Mouse (Mus musculus): Measurements from ENCODE around the gene Tbc1d5. TPM values are rescaled to one million over a fixed set of nuclear protein-coding genes. Genes with fewer than 3 reads are reported as not detected.

Tbc1d5 gene
- total RNA-seq, 2 experiments from 2014 or later: 4.9 to 11.0 TPM

DNA sequence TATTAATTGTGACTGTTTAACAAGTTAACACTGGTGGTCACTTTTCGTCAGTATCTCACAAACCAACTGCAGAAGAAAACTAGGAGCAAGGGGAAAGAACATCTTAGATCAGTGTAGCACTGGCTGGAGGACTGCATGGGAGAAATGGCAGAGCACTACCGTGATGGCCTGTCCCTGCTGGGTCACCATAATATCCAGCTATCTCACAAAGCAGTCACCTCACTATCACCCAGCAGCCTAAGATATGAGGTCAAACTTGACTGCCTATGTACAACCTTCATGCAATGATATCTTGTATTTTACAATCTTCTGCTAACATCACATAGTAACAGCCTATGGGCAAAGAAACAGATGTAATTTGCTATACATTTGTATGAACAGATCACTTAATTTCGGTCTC is 274.7 kb downstream of the Tbc1d5 start:
- no peak for ATAC-seq (replicated peaks; ENCODE audit: low FRiP score, poor library complexity, severe bottlenecking)

DNA sequence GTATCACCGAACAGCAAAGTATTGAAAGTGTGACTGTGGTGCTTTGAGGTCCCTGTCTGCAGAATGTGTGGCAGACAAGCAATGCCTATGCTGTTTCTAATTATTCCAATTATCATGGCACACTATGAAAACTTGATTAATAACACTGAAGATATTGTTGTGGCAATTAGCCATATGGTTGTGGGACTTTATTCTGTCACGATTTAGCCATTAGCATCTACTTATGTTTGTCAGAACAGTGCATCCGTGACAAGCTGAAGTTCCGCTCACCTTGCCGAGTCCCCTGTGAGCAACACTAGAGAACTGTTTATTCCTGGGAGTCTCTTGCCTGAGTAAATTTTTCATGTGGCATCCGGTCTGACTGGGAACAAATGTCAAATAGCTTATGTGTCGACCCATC is 281.3 kb downstream of the Tbc1d5 start:
- ATAC-seq (replicated peaks; ENCODE audit: low FRiP score, poor library complexity, severe bottlenecking): no peak

DNA sequence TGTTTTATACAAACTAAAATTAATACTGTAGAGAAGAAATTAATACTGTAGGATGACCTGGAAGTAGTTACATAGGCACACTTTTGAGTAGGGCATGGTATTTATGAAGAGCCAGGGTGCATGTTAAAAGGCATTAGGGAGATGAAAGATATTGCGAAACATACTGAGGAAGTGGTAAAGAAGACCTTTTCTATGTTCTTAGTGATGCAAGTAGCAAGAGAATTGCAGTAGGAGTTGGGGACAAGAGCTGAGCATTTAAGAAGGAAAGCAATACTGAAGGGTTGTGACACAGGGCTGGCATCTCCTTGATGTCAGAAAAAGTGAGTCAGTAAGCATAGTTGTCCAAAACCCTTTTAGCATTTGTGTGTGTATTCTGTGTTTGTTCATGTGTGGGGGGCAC is 289.7 kb downstream of the Tbc1d5 start:
- no peak for ATAC-seq (replicated peaks; ENCODE audit: low FRiP score, poor library complexity, severe bottlenecking)

DNA sequence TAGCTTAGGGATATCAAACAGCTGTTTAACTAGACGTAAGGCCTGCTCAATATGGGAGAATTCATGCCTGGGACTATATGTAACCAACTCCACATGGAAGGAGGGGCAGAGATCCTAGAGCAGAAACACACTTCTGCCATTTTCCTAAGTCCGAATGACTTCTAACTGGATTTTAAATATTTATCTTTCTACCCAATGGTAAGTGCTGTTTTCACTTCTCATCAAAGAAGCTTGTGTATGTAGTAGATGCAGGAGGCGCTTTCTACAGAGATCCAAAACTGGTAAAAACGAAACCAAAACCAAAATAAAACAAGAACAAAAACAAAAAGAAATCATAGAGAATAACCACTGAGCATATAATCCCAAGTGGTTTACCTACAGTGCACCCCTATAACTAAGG is 299.2 kb downstream of the Tbc1d5 start:
- no peak for ATAC-seq (replicated peaks; ENCODE audit: low FRiP score, poor library complexity, severe bottlenecking)

DNA sequence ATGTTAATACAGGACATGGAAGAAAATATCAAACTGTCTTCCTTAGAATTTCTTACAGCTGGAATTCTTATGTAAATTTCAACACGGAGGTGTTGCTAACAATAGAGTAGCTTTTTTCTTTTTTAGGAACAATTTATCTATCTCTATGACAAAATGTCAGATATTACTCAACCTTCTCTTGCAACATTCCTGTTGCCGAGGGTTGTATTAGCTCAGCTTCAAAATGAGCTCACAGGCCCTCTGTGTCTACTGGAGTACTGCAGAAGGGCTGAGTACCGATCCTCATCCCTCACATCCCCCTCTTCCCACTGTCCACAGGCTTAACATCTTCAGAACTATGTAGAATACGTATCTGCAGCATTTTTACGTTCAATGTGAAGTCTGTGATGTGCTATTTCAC is 302.7 kb downstream of the Tbc1d5 start:
- ATAC-seq (replicated peaks; ENCODE audit: low FRiP score, poor library complexity, severe bottlenecking): no peak

DNA sequence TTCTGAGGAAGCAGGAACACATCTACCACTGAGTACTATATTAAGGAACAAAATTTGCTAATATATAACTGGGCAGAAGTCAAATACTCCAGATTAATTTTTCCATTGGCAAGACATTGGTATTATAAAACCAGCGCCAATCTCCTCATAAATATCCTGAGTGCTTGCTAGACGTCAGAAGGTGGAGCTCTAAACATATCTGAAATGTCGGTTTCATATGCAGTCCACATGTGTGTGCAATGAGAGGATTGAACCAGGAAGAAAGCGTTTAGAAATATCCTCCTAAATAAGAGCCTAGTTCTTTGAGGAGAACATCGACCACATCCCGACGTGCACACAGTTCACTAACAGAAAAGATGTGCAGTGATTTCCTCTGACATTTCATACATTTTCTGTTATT is 305.1 kb downstream of the Tbc1d5 start:
- ATAC-seq (replicated peaks; ENCODE audit: low FRiP score, poor library complexity, severe bottlenecking): no peak

DNA sequence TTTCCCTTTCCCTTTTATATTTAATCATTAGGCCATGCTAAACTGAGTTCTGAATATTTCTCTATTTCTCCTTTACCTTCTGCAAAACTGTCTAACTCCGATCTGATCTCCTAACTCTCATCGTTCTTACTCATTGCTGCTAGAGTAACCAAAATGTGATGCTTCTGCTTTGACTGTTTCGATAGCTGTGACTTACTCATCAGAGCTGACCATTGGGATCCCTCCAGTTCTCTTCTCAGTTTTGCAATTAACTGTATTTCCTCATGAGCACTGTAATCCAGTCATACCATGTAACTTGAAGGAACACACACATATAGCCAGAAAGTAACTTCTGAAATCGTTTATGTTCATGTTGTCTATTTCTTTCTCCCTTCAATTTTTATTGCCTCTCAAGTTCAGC is 306.6 kb downstream of the Tbc1d5 start:
- no peak for ATAC-seq (replicated peaks; ENCODE audit: low FRiP score, poor library complexity, severe bottlenecking)

DNA sequence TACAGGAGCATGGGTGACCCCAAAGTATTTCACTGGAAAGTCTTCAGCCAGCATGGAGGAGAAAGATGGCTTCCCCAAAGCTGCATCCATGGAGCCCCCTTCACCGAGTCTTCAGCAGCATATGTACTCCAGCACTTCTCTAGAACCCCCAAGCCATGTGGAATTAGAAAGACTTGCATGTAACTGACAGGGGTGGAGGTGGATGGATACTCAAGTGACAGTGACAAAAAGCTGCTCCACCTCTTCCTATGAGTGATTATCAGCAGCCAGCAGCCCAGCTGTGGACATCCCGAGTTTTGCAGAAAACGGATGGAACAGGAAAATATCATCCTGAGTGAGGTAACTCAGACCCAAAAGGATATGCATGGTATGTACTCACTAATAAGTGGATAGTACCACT is 311.9 kb downstream of the Tbc1d5 start:
- no peak for ATAC-seq (replicated peaks; ENCODE audit: low FRiP score, poor library complexity, severe bottlenecking)

DNA sequence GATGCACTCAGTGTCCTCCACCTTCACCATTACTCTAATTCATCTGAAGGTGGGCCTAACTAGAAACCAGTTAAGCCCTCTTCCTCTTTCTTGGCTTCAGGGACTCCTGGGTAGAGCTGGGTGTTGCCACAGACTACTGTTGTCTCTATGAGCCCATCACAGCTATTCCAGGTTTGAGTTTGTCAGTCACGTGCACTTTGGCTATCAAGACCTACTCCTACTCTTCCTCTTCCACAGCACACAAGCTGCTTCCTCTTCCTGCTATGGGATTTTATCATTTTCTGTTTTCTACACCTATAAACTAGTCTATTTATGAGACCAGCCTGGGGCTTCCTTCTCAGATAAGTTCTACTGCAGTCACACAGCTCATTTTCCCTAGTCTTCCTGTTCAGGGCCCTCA is 314.4 kb downstream of the Tbc1d5 start:
- no peak for ATAC-seq (replicated peaks; ENCODE audit: low FRiP score, poor library complexity, severe bottlenecking)

DNA sequence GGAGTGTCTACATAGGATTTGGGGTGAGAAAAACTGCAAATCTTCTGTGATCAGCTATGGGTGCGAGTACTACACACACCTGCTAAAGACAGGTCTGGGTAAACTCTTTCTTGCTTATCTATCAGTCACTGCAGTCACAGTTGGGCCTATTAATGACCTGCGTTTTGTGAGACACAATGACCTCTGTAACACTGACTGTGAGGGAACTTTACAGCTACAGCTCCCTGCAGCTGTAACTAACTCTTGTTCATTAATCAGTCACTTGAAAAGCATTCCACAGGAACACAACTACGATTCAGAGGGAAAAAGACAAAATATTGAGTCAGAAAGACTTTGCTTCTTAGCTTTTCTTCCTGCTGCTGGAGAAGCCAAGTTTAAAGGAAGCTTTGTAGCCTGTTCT is 325.9 kb downstream of the Tbc1d5 start:
- no peak for ATAC-seq (replicated peaks; ENCODE audit: low FRiP score, poor library complexity, severe bottlenecking)

DNA sequence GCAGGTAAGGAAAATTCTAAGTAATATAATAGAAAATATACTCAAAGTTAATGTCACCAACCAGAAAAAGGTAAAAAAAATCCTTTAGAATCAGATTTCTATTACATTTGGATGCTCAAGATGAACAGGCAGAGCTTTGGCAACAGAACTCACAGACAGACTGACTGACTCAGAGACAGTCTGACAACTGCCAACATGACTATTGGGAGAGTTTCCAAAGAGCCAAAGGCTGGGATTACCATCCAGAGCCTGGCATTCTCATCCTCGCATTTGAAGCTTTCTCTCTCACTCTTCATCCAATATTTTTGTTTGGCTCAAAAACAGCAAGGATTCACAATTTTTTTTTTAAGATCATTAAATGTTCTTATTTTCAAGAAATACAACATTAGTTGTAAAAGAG is 327.8 kb downstream of the Tbc1d5 start:
- ATAC-seq (replicated peaks; ENCODE audit: low FRiP score, poor library complexity, severe bottlenecking): no peak

DNA sequence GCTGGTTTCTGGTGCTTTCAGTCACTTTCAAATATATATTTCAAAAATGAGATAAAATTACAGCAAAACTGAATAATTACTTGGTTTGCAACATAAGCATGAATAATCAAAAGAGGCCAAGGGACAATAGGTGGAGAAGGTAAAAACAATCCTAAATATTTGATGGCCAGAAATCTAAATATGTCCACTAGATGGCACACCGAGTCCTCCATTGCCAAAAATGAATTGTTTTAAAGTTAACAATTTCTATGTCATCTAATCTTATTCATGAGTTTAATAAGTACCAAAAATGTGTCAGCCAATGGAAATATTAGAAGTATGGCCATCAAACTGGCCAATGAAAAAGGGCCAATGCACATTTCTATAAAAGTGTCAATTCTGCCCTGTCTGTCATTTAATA is 365.1 kb downstream of the Tbc1d5 start:
- ATAC-seq (replicated peaks; ENCODE audit: low FRiP score, poor library complexity, severe bottlenecking): no peak

DNA sequence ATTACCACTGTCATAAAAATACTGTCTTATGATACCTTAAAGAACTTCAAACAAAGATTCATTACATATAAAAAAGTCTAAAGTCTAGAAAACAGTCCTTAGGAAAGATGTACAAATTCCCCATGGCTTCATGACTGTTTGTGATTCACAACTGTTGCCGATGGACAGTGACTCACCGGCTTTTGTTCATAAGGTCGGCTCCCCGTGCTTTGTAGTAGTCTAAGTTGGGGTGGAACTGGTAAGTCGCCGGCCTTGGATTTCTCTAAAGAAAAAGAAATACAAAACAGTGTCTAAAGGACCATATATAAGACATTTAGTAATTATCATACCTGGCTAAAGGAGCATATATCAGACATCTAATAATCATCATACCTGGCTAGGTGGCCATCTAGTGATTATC is 365.6 kb downstream of the Tbc1d5 start:
- ATAC-seq (replicated peaks; ENCODE audit: low FRiP score, poor library complexity, severe bottlenecking): no peak

DNA sequence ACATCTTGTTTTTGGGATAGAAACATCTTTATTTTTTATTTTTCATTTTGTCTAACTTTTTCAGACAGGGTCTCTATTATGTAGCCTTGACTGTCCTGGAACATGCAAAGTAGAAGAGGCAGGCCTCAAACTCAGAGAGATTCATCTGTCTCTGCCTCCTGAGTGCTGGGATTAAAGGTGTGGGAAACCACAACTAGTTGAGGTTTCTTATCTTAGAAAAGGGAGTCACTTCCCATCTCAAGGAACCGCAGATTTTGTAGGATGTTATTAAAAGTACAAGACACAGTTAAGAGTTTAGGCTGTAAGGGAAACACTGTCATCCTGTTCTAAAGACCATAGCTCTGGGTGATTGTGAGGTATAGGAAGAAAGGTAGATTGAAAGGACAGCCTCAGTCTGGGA is 373.5 kb downstream of the Tbc1d5 start:
- no peak for ATAC-seq (replicated peaks; ENCODE audit: low FRiP score, poor library complexity, severe bottlenecking)

DNA sequence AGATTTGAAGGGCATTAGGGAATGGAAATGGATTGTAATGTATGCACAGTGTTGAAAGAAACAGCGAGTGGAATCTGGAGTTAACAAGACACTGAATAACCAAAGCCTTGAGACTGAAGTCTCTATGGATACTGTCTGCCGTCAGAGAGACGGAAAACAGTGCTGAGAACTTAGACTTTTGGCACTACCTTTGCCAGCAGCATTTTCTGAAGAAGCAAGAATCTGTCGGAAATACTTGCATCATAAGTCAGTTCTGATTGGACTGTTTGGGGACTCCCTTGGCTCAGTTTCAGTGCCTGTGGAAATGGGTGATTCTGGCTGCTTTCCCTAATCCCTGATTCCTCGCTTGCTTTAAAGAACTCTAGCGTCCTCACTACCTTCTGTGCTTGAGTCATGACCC is 375.9 kb downstream of the Tbc1d5 start:
- ATAC-seq (replicated peaks; ENCODE audit: low FRiP score, poor library complexity, severe bottlenecking): no peak

DNA sequence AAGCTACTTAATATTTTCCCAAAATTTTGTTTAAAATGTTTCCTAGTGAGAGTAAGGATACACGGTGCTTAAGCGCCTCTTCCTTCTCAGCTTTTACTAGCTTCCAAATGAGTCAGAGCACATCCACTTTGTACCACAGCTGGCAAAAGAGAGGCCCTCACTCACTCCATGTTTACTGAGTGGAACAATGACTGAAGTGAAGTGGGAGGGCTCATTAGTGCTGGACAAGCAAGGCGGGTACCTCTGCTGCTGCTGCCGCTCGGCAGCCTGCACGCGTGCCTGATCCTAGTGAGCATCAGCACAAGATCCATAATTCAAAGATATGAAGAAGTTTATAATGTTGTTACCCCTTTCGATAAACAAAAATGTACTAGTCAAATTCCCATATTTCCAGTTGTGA is 376.8 kb downstream of the Tbc1d5 start:
- ATAC-seq (replicated peaks; ENCODE audit: low FRiP score, poor library complexity, severe bottlenecking): no peak

DNA sequence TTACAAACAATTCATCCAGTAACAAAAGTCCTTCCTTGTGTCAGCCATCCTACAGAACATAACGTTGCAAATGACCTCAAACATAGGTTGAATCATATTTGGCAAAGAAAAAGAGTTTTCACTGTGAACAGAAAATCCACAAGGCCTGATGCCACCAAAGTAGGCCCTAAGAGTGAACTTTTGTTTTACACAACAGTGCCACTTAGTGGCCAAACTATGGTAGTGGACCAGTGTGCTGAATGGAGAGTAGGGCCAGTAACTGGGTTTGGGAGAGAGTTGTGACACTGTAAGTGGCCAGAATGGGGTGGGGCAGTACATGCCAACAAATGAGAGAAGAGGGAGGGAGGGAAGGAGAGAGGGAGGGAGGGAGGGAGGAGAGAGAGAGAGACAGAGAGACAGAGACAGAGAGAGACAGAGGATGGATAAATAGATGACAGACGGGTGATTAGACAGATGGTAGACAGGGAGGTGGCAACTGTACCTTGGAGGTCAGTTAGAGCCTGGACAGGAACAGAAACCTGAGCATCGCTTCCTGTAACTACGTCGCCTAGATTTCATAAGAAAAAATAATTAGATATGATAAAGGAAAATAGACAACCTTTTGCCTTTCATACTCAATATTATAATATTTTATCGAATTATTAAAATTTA is 383.6 kb downstream of the Tbc1d5 start:
- peak; percentile 90 for ATAC-seq (replicated peaks; ENCODE audit: low FRiP score, poor library complexity, severe bottlenecking)

DNA sequence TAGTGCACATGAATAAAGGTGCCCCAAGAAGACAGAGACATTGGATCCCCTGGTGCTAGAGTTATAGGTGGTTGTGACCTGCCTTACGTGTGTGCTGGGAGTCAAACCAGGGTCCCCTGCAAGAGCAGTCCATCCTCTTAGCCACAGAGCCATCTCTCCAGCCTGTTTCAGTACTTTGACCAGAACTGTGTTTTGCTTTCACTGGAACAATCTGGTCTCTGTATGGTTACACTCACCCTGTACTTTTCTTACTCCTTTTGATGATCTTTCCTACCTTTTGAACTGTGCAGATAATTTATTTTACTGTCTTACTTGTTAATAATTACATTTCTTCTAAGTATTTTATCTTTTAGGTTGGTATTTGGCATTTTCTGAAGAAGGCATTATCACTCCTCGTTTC is 387.5 kb downstream of the Tbc1d5 start:
- ATAC-seq (replicated peaks; ENCODE audit: low FRiP score, poor library complexity, severe bottlenecking): no peak

DNA sequence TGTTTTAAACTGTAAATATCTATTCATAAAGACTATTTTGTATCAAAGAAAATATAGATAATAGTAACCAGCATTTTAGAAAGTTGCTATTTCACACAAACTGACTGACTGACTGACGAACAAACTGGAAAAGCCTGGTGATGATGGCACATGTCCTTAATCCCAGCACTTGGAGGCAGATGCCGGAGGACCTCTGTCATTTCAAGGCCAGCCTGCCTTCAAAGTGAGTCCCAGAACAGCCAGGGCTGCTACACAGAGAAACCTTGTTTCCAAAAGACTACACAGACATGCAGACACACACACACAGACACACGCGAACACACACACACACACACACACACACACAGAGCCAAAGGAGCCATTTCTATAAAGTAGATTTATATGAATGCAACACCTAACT is 390.3 kb downstream of the Tbc1d5 start:
- ATAC-seq (replicated peaks; ENCODE audit: low FRiP score, poor library complexity, severe bottlenecking): no peak

DNA sequence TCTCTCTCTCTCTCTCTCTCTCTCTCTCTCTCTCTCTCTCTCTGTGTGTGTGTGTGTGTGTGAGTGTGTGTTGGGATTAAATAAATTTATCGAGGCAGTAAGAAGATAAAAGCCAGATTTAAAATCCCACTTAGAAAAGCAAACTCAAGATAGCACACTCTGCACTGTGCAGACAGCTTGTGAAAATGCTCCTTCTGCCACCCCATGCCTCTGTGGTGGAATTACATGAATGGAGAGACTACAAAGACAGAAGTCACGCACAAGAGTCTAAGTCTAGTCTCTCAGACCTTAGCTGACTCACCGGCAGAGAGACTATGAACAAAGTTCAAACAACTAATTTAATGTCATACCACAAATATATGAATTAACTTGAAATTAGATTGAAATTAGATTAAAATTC is 403.9 kb downstream of the Tbc1d5 start:
- ATAC-seq (replicated peaks; ENCODE audit: low FRiP score, poor library complexity, severe bottlenecking): no peak

DNA sequence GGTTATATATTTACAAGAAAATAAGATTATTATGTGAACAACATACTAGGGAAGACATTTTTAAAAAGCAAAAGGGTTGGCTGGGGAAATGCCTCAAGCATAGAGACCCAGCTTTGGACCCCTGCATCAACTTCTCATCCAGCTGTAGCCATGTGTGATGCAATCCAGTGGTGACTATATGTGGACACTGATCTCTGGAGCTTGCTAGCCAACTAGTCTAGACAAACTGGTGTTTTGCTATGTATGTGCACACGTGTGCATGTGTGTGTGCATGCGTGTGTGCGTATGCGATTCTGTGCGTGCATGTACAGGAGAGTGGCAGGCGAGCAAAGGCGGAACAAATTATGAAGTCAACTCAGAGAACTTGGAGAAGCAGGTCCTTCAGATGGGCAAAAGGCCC is 414.8 kb downstream of the Tbc1d5 start:
- no peak for ATAC-seq (replicated peaks; ENCODE audit: low FRiP score, poor library complexity, severe bottlenecking)

DNA sequence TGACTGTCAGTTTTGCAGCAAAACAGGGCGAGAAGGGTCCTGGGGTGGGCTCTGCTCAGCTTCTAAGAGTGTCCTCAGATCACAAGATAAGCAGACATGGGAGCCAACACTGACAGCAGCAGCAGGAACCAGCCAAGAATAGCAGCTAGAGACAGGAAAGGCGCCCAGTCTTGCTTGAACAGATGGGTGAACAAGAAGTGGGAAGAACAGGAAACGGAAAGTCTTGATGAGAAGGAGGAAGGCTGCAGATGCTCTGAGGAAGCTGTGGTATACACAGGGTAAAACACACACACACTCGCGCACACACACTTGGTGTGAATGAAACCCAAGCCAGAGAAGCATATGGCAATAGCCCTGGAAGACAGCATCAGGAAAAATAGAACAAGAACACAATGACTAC is 415.7 kb downstream of the Tbc1d5 start:
- no peak for ATAC-seq (replicated peaks; ENCODE audit: low FRiP score, poor library complexity, severe bottlenecking)

DNA sequence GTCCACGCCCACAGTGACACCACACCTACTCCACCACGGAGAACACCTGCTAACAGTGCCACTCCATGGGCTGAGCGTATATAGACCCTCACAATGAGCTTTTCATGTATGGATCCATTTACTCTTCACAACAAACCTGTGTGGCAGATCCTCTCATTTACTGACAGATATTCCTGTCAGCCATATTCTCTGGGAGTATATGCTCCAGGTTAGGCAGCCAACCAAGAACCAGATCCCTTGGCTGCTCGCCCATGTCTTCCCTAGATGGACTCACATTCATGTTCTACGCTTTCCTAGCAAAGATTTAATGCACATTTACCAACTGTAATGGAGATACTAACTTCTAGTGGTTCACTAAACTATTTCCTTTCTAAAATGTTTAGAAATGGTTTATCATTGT is 416.9 kb downstream of the Tbc1d5 start:
- ATAC-seq (replicated peaks; ENCODE audit: low FRiP score, poor library complexity, severe bottlenecking): no peak
